28 mouse cellular contexts compared by ENCODE assay signal in the genomic region with DNA sequence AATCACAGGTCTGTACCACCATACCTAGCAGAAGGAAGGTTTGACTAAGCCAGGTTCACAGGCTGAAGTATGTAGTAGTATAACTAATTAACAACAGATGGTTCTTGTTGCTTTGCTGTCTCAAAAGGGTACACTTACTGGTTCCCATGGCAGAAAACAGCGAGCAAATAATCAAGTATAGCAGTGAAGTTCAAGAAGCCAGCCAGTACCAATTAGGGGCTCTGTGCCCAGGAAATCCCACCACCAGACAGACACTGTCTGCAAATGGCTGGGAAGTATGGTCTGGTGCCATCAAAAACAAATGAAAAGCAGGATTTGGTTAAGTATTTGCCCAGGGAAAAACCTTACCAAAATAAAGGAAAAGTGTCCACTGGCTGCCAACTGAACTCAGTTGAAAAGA. TPM values are rescaled to one million over a fixed set of nuclear protein-coding genes. Genes with fewer than 3 reads are reported as not detected.
DNase-seq lines count a peak whose midpoint lies in the region; ATAC-seq and TF ChIP-seq lines count a peak whose summit lies in the region.
"Had no signal": no experiment of that assay in that cellular context is flagged by ENCODE, and none has a peak within 500 bp of the region (broad histone marks: within the 10 kb centered on the region; RNA-seq: fewer than 3 reads in every experiment).

No protein-coding gene starts in this region.

- intact Hi-C loops in heart, postnatal 10 days (cut with DNase I) = loop anchor here (5.0 kb wide), 1 partner anchor 41 kb away; no protein-coding TSS in a partner anchor

- TF ChIP-seq POLR2A in limb, embryonic 14.5 days (IDR thresholded peaks at IDR 0.05; ENCODE audit: borderline replicate concordance, extremely low read depth, insufficient read depth, insufficient read length) = no peak

- WGBS in heart, postnatal 0 days = 93% methylated on average over 1 of the region's 1 CpGs
- 18% methylated on average over 1 of the region's 1 CpGs for WGBS in limb, embryonic 14.5 days

- H3K4me2 ChIP-seq in heart, postnatal 0 days (ENCODE audit: low read depth, low read length) = no peak overlapping the region
- no peak overlapping the region for H3K4me2 ChIP-seq in limb, embryonic 14.5 days (replicated peaks; ENCODE audit: low read depth, low read length, severe bottlenecking)
- H3K4me2 ChIP-seq: hindbrain, embryonic 14.5 days; kidney, embryonic 15.5 days; midbrain, embryonic 13.5 days; neural tube, embryonic 13.5 days had no signal

- H3K4me3 ChIP-seq in heart, postnatal 0 days (ENCODE audit: low read depth, low read length) = no peak overlapping the region
- no peak overlapping the region for H3K4me3 ChIP-seq in limb, embryonic 14.5 days (replicated peaks; ENCODE audit: low read length)
- H3K4me3 ChIP-seq: erythroblast, embryonic 14.5 days; kidney, embryonic 15.5 days; left cerebral cortex, adult 2 months; midbrain, embryonic 13.5 days; neural tube, embryonic 13.5 days had no signal

- TF ChIP-seq EP300 in heart, postnatal 0 days (IDR thresholded peaks at IDR 0.05; ENCODE audit: low read depth) = no peak

- no peak overlapping the region for H3K9ac ChIP-seq in heart, postnatal 0 days (replicated peaks; ENCODE audit: low read depth, low read length)
- H3K9ac ChIP-seq in limb, embryonic 14.5 days (ENCODE audit: low read depth, low read length, severe bottlenecking) = no peak overlapping the region
- H3K9ac ChIP-seq: hindbrain, embryonic 14.5 days; kidney, embryonic 15.5 days; liver, embryonic 14.5 days; midbrain, embryonic 13.5 days; neural tube, embryonic 13.5 days had no signal

- 0 out of 2 replicates have a peak, but pooled peaks cover 7% of the 10 kb centered on the region for H3K36me3 ChIP-seq in heart, postnatal 0 days (replicated peaks; ENCODE audit: control insufficient read depth, insufficient read depth, low read length)
- peaks cover 5% of the 10 kb centered on the region; the same call in 1 of the 2 replicates for H3K36me3 ChIP-seq in limb, embryonic 14.5 days (ENCODE audit: control insufficient read depth, insufficient read depth, low read length)
- H3K36me3 ChIP-seq: midbrain, embryonic 13.5 days; neural tube, embryonic 13.5 days had no signal

- peak overlapping the region; percentile 5; the same call in 1 of the 2 replicates for H3K27ac ChIP-seq in heart, postnatal 0 days (ENCODE audit: low read depth)
- H3K27ac ChIP-seq in limb, embryonic 14.5 days (replicated peaks; ENCODE audit: low read depth, low read length) = peak overlapping the region; percentile 52
- H3K27ac ChIP-seq: hindbrain, embryonic 14.5 days; kidney, embryonic 15.5 days; left cerebral cortex, adult 2 months; liver, embryonic 14.5 days; macrophage; midbrain, embryonic 13.5 days; neural tube, embryonic 13.5 days had no signal

- no peaks in the 10 kb centered on the region for H3K27me3 ChIP-seq in heart, postnatal 0 days (ENCODE audit: control insufficient read depth, insufficient read depth, low read length)
- H3K27me3 ChIP-seq in limb, embryonic 14.5 days (ENCODE audit: control insufficient read depth, insufficient read depth, low read length) = no peaks in the 10 kb centered on the region
- H3K27me3 ChIP-seq: CH12.LX; kidney, embryonic 15.5 days; midbrain, embryonic 13.5 days; neural tube, embryonic 13.5 days had no signal

- no peak for TF ChIP-seq CTCF in heart, postnatal 0 days (IDR thresholded peaks at IDR 0.05; ENCODE audit: low read depth)

- peak; percentile 85 for DNase-seq in heart, adult 11 months
- no peak for DNase-seq in heart, postnatal 10 days
- DNase-seq in heart, postnatal 0 days (ENCODE audit: low spot score) = no peak
- no peak for DNase-seq in heart, adult 18-20 months
- peak; percentile 52 for DNase-seq in forelimb bud, embryonic 11.5 days (ENCODE audit: low read depth, low spot score)
- DNase-seq in limb, embryonic 14.5 days (ENCODE audit: low spot score) = no peak
- no peak for DNase-seq in adrenal gland, postnatal 14 days
- DNase-seq in adrenal gland, postnatal 36 days = no peak
- DNase-seq: adrenal gland, adult 8-10 months; cerebellum, adult 11-12 months; cerebellum, adult 9-11 months; embryo, embryonic 11 days; gastrocnemius, postnatal 25 days; kidney, adult 18-20 months; kidney, postnatal 25 days; liver; lung, adult 2 months; lung, postnatal 10 days had no signal

- no peak for ATAC-seq in heart, postnatal 0 days (ENCODE audit: insufficient read depth, low read depth)
- ATAC-seq in limb, embryonic 14.5 days (ENCODE audit: low FRiP score, low read depth) = no peak
- ATAC-seq: midbrain, embryonic 13.5 days had no signal

- peaks cover 56% of the 10 kb centered on the region for H3K4me1 ChIP-seq in heart, postnatal 0 days (ENCODE audit: control insufficient read depth, insufficient read depth)
- H3K4me1 ChIP-seq in limb, embryonic 14.5 days (ENCODE audit: control insufficient read depth, insufficient read depth, low read length) = peaks cover 24% of the 10 kb centered on the region

- H3K9me3 ChIP-seq in heart, postnatal 0 days (replicated peaks; ENCODE audit: control insufficient read depth, low read length) = peaks cover 6% of the 10 kb centered on the region; the same call in 1 of the 2 replicates
- no peaks in the 10 kb centered on the region; the same call in 1 of the 2 replicates for H3K9me3 ChIP-seq in limb, embryonic 14.5 days (ENCODE audit: control insufficient read depth, low read length)
- H3K9me3 ChIP-seq: neural tube, embryonic 13.5 days had no signal

RNA-seq across cellular contexts. Expression of gene Wwtr1, which starts 44.9 kb away (rescaled TPM):
- total RNA-seq in heart, postnatal 10 days (2021) = 10 to 100 TPM; 81.0 to 83.0 TPM
- 88.9 and 90.9 TPM in 2 replicates for total RNA-seq in heart, postnatal 0 days (2014; rRNA removed; ENCODE audit: low replicate concordance)
- 24.9 and 26.1 TPM in 2 replicates for polyA plus RNA-seq in heart, postnatal 0 days (2015; fragmentation: Nextera tagmentation; extraction: Ambion mirVana)
- total RNA-seq in heart, adult 18-20 months (2021) = 10 to 100 TPM; 39.4 to 47.3 TPM
- 54.2 and 57.9 TPM in 2 replicates for polyA plus RNA-seq in limb, embryonic 14.5 days (2012; rRNA removed)
- 34.5 and 34.6 TPM in 2 replicates for polyA plus RNA-seq in limb, embryonic 14.5 days (2014; fragmentation: Nextera tagmentation; extraction: Ambion mirVana)
- 46.8 and 50.8 TPM in 2 replicates for total RNA-seq in adrenal gland, postnatal 14 days (2021)
- total RNA-seq in adrenal gland, postnatal 36 days (2021) = 10 to 100 TPM; 42.9 to 48.9 TPM
- total RNA-seq: megakaryocyte-erythroid progenitor cell, adult 5-6 weeks had no signal
- polyA plus RNA-seq: erythroblast, embryonic 14.5 days; macrophage had no signal

Comparison
In these comparisons a context has a peak if more than half of its experiments do, and no peak if none do; other contexts are left out.
1. DNase-seq: peak in heart, adult 11 months (single experiment) and forelimb bud, embryonic 11.5 days (single experiment); none in heart, postnatal 10 days (0 of 2), heart, postnatal 0 days (single experiment), heart, adult 18-20 months (0 of 2), limb, embryonic 14.5 days (single experiment), adrenal gland, postnatal 14 days (single experiment) and adrenal gland, postnatal 36 days (0 of 2).